Mouse (Mus musculus) intestine, embryonic 15.5 days (tissue): ENCODE measurements around the gene Tcp11l2. TPM values are rescaled to one million over a fixed set of nuclear protein-coding genes. Genes with fewer than 3 reads are reported as not detected.

Experiments
- ATAC-seq: fragments of 200-750 bp; cut with Nextera tagmentation; 2 replicates; pipeline ENCODE4 v1.8.0; 2017; ENCODE audit warnings: moderate TSS enrichment, moderate library complexity
- H3K27ac ChIP-seq: fragments of 300-500 bp; sonication (generic); 2 replicates; pipeline ENCODE4 v1.5.1; 2015; ENCODE audit warnings: mild to moderate bottlenecking, inconsistent platforms
- H3K27me3 ChIP-seq: fragments of 300-500 bp; sonication (generic); replicated peaks from 2 replicates; pipeline ENCODE4 v1.6.1; 2015; ENCODE audit warnings: inconsistent platforms
- H3K36me3 ChIP-seq: fragments of 300-500 bp; sonication (generic); 2 replicates; pipeline ENCODE4 v1.6.1; 2015; ENCODE audit warnings: inconsistent platforms
- H3K4me1 ChIP-seq: fragments of 300-500 bp; sonication (generic); replicated peaks from 2 replicates; pipeline ENCODE4 v1.6.1; 2015; ENCODE audit warnings: inconsistent platforms
- H3K4me2 ChIP-seq: fragments of 300-500 bp; sonication (generic); replicated peaks from 2 replicates; pipeline ENCODE4 v1.6.1; 2015; ENCODE audit warnings: mild to moderate bottlenecking, inconsistent platforms
- H3K4me3 ChIP-seq: fragments of 300-500 bp; sonication (generic); replicated peaks from 2 replicates; pipeline ENCODE4 v1.5.1; 2015; ENCODE audit warnings: inconsistent platforms
- H3K9ac ChIP-seq: fragments of 300-500 bp; sonication (generic); 2 replicates; pipeline ENCODE4 v1.6.1; 2015; ENCODE audit warnings: inconsistent platforms
- H3K9me3 ChIP-seq: fragments of 300-500 bp; sonication (generic); 2 replicates; pipeline ENCODE4 v1.6.1; 2016; ENCODE audit warnings: inconsistent platforms
- WGBS: fragments of 180-500 bp; shearing (Covaris S2); methylation state at CpG from one replicate; pipeline ENCODE4 v1.1.7; 2015; 5-methylcytosine and 5-hydroxymethylcytosine counted together
- polyA plus RNA-seq: library from polyadenylated mRNA; unstranded; fragments of >200 nt; fragmentation: Nextera tagmentation; extraction: Ambion mirVana; gene quantifications from 2 replicates; pipeline ENCODE4 v1.2.1, GENCODE M21; 2015

Tcp11l2 gene
- polyA plus RNA-seq, 1 experiment from 2014 or later: 11.6 TPM

- H3K9me3 ChIP-seq: no peaks in the 10 kb centered on the region
- H3K4me3 ChIP-seq: no peak overlapping the region
- no peak overlapping the region for H3K9ac ChIP-seq
- 63% methylated on average over 2 of the region's 2 CpGs for WGBS
- H3K27me3 ChIP-seq: no peaks in the 10 kb centered on the region
- ATAC-seq: no peak
- no peak overlapping the region for H3K4me2 ChIP-seq
- no peaks in the 10 kb centered on the region for H3K36me3 ChIP-seq
- no peak overlapping the region for H3K27ac ChIP-seq
- no peaks in the 10 kb centered on the region for H3K4me1 ChIP-seq
Observed at GRCm38 (mm10) chr10:84585294-84585650, 8.8 kb downstream of the Tcp11l2 start.

- H3K4me1 ChIP-seq: no peaks in the 10 kb centered on the region
- WGBS: 84% methylated on average over 14 of the region's 14 CpGs
Observed at GRCm38 (mm10) chr10:84590956-84591355, 14.5 kb downstream of the Tcp11l2 start.

GRCm38 (mm10) chr10:84591640-84592148 lies 15.3 kb downstream of the Tcp11l2 start:
- Histone ChIP-seq H3K9ac (no peak overlapping the region), H3K4me2 (no peak overlapping the region), H3K27me3 (no peaks in the 10 kb centered on the region), H3K4me1 (no peaks in the 10 kb centered on the region), H3K4me3 (no peak overlapping the region), H3K9me3 (no peaks in the 10 kb centered on the region), H3K36me3 (no peaks in the 10 kb centered on the region), H3K27ac (no peak overlapping the region)
- WGBS: 89% methylated on average over 2 of the region's 2 CpGs
- no peak for ATAC-seq

More at GRCm38 (mm10) chr10:84590956-84591355, 14.5 kb downstream of the Tcp11l2 start:
- Histone ChIP-seq H3K9me3 (no peaks in the 10 kb centered on the region), H3K9ac (no peak overlapping the region), H3K4me2 (no peak overlapping the region), H3K27ac (no peak overlapping the region), H3K36me3 (no peaks in the 10 kb centered on the region), H3K4me3 (no peak overlapping the region), H3K27me3 (no peaks in the 10 kb centered on the region)
- ATAC-seq: no peak

GRCm38 (mm10) chr10:84592745-84593144 lies 16.3 kb downstream of the Tcp11l2 start:
- no peak overlapping the region for H3K4me3 ChIP-seq
- ATAC-seq: no peak
- no peaks in the 10 kb centered on the region for H3K27me3 ChIP-seq
- H3K9me3 ChIP-seq: no peaks in the 10 kb centered on the region
- H3K4me2 ChIP-seq: no peak overlapping the region
- H3K36me3 ChIP-seq: no peaks in the 10 kb centered on the region
- no peak overlapping the region for H3K9ac ChIP-seq
- H3K27ac ChIP-seq: no peak overlapping the region
- H3K4me1 ChIP-seq: 0 out of 2 replicates have a peak, but pooled peaks cover 2% of the 10 kb centered on the region
- WGBS: 59% methylated on average over 3 of the region's 3 CpGs

GRCm38 (mm10) chr10:84597127-84597785 lies 20.8 kb downstream of the Tcp11l2 start:
- no peak overlapping the region for H3K4me2 ChIP-seq
- no peak overlapping the region for H3K27ac ChIP-seq
- ATAC-seq: no peak
- no peaks in the 10 kb centered on the region for H3K27me3 ChIP-seq
- H3K4me1 ChIP-seq: 0 out of 2 replicates have a peak, but pooled peaks cover 2% of the 10 kb centered on the region
- no peak overlapping the region for H3K9ac ChIP-seq
- WGBS: 34% methylated on average over 3 of the region's 3 CpGs
- H3K36me3 ChIP-seq: no peaks in the 10 kb centered on the region
- H3K9me3 ChIP-seq: no peaks in the 10 kb centered on the region
- H3K4me3 ChIP-seq: no peak overlapping the region

GRCm38 (mm10) chr10:84598172-84598571 lies 21.7 kb downstream of the Tcp11l2 start:
- Histone ChIP-seq H3K9ac (no peak overlapping the region), H3K27ac (no peak overlapping the region), H3K9me3 (no peaks in the 10 kb centered on the region), H3K36me3 (no peaks in the 10 kb centered on the region), H3K4me2 (no peak overlapping the region), H3K27me3 (no peaks in the 10 kb centered on the region), H3K4me3 (no peak overlapping the region), H3K4me1 (0 out of 2 replicates have a peak, but pooled peaks cover 2% of the 10 kb centered on the region)
- ATAC-seq: no peak
- 50% methylated on average over 1 of the region's 1 CpGs for WGBS

GRCm38 (mm10) chr10:84600136-84600535 lies 23.7 kb downstream of the Tcp11l2 start:
- H3K36me3 ChIP-seq: no peaks in the 10 kb centered on the region
- 0 out of 2 replicates have a peak, but pooled peaks cover 2% of the 10 kb centered on the region for H3K4me1 ChIP-seq
- no peak overlapping the region for H3K27ac ChIP-seq
- H3K4me3 ChIP-seq: no peak overlapping the region
- no peak overlapping the region for H3K9ac ChIP-seq
- H3K27me3 ChIP-seq: no peaks in the 10 kb centered on the region
- WGBS: 84% methylated on average over 6 of the region's 6 CpGs
- ATAC-seq: no peak
- no peak overlapping the region for H3K4me2 ChIP-seq
- H3K9me3 ChIP-seq: no peaks in the 10 kb centered on the region

- Histone ChIP-seq H3K4me1 (no peaks in the 10 kb centered on the region), H3K9me3 (no peaks in the 10 kb centered on the region), H3K27ac (no peak overlapping the region), H3K4me3 (no peak overlapping the region), H3K9ac (no peak overlapping the region), H3K27me3 (no peaks in the 10 kb centered on the region), H3K4me2 (no peak overlapping the region), H3K36me3 (no peaks in the 10 kb centered on the region)
- no peak for ATAC-seq
- WGBS: 84% methylated on average over 1 of the region's 1 CpGs
Observed at GRCm38 (mm10) chr10:84604335-84604734, 27.9 kb downstream of the Tcp11l2 start.

GRCm38 (mm10) chr10:84608361-84608760 lies 31.9 kb downstream of the Tcp11l2 start:
- H3K4me3 ChIP-seq: no peak overlapping the region
- no peak for ATAC-seq
- 77% methylated on average over 3 of the region's 3 CpGs for WGBS
- H3K9ac ChIP-seq: no peak overlapping the region
- no peak overlapping the region for H3K4me2 ChIP-seq
- no peaks in the 10 kb centered on the region for H3K9me3 ChIP-seq
- H3K27me3 ChIP-seq: no peaks in the 10 kb centered on the region
- H3K36me3 ChIP-seq: no peaks in the 10 kb centered on the region
- no peaks in the 10 kb centered on the region for H3K4me1 ChIP-seq
- H3K27ac ChIP-seq: no peak overlapping the region

GRCm38 (mm10) chr10:84610324-84610723 lies 33.9 kb downstream of the Tcp11l2 start:
- H3K27me3 ChIP-seq: no peaks in the 10 kb centered on the region
- no peak overlapping the region for H3K9ac ChIP-seq
- H3K4me3 ChIP-seq: no peak overlapping the region
- no peaks in the 10 kb centered on the region for H3K36me3 ChIP-seq
- H3K27ac ChIP-seq: no peak overlapping the region
- no peak for ATAC-seq
- no peaks in the 10 kb centered on the region for H3K4me1 ChIP-seq
- WGBS: 54% methylated on average over 4 of the region's 4 CpGs
- H3K9me3 ChIP-seq: no peaks in the 10 kb centered on the region
- no peak overlapping the region for H3K4me2 ChIP-seq

GRCm38 (mm10) chr10:84610783-84611182 lies 34.4 kb downstream of the Tcp11l2 start:
- Histone ChIP-seq H3K36me3 (no peaks in the 10 kb centered on the region), H3K9me3 (no peaks in the 10 kb centered on the region), H3K27me3 (no peaks in the 10 kb centered on the region), H3K4me3 (no peak overlapping the region), H3K27ac (no peak overlapping the region), H3K9ac (no peak overlapping the region), H3K4me1 (no peaks in the 10 kb centered on the region), H3K4me2 (no peak overlapping the region)
- 69% methylated on average over 3 of the region's 3 CpGs for WGBS
- ATAC-seq: no peak

- Histone ChIP-seq H3K27me3 (no peaks in the 10 kb centered on the region), H3K9me3 (no peaks in the 10 kb centered on the region), H3K4me3 (no peak overlapping the region), H3K36me3 (no peaks in the 10 kb centered on the region), H3K9ac (no peak overlapping the region), H3K4me1 (no peaks in the 10 kb centered on the region), H3K4me2 (no peak overlapping the region), H3K27ac (no peak overlapping the region)
- ATAC-seq: no peak
- 58% methylated on average over 3 of the region's 3 CpGs for WGBS
Observed at GRCm38 (mm10) chr10:84611664-84612063, 35.2 kb downstream of the Tcp11l2 start.

- no peak for ATAC-seq
- WGBS: 72% methylated on average over 2 of the region's 2 CpGs
Observed at GRCm38 (mm10) chr10:84612281-84612680, 35.9 kb downstream of the Tcp11l2 start.

More at GRCm38 (mm10) chr10:84612281-84612680, 35.9 kb downstream of the Tcp11l2 start:
- Histone ChIP-seq H3K4me1 (no peaks in the 10 kb centered on the region), H3K27ac (no peak overlapping the region), H3K36me3 (no peaks in the 10 kb centered on the region), H3K4me2 (no peak overlapping the region), H3K27me3 (no peaks in the 10 kb centered on the region), H3K4me3 (no peak overlapping the region), H3K9ac (no peak overlapping the region), H3K9me3 (no peaks in the 10 kb centered on the region)
